Mouse (Mus musculus) frontal cortex, adult 2 months (tissue): ENCODE results near the gene Olfr1340. TPM values are rescaled to one million over a fixed set of nuclear protein-coding genes. Genes with fewer than 3 reads are reported as not detected.

Source experiments
- DNase-seq, 2 experiments: peaks; one replicate each; pipeline ENCODE4 v3.0.0; 2022; ENCODE audit warnings: low spot score in 1 of 2; ENCODE audit errors: extremely low spot score in 1 of 2
- polyA plus RNA-seq: library from polyadenylated mRNA; depleted of rRNA; stranded (reverse); fragments of >200 nt; gene quantifications from 2 replicates; pipeline ENCODE4 v1.2.3, GENCODE M21; 2012; rRNA removed

Gene Olfr1340
- 0.06 TPM in 1 of 2 replicates, not detected in the other for polyA plus RNA-seq

- no peak for DNase-seq
Measured at GRCm38 (mm10) chr4:118719838-118720237, at the start of gene Olfr1340. Olfr1340 (plus strand) TSS chr4:118720138.

- no peak for DNase-seq
Measured at GRCm38 (mm10) chr4:118687086-118687485, 32.9 kb upstream of the Olfr1340 start.

- no peak for DNase-seq
Measured at GRCm38 (mm10) chr4:118692412-118692973, 27.4 kb upstream of the Olfr1340 start, which contains the start of gene Olfr1342. Olfr1342 (minus strand) TSS chr4:118692756.

GRCm38 (mm10) chr4:118693812-118694211 is 26.1 kb upstream of the Olfr1340 start:
- no peak for DNase-seq

GRCm38 (mm10) chr4:118703223-118703622 is 16.7 kb upstream of the Olfr1340 start, which contains the start of gene Olfr1341:
Olfr1341 (plus strand) TSS chr4:118703523.
- DNase-seq, result no peak

- DNase-seq, result no peak
Measured at GRCm38 (mm10) chr4:118708086-118708485, 11.9 kb upstream of the Olfr1340 start.

- no peak for DNase-seq
Measured at GRCm38 (mm10) chr4:118711656-118712055, 8.3 kb upstream of the Olfr1340 start.

- peak; percentile 2 to 17 for DNase-seq
Measured at GRCm38 (mm10) chr4:118721742-118722483, 2.0 kb downstream of the Olfr1340 start.

GRCm38 (mm10) chr4:118731875-118732274 is 11.9 kb downstream of the Olfr1340 start, which contains the start of gene Olfr1339:
Olfr1339 (plus strand) TSS chr4:118732175.
- DNase-seq, result no peak

GRCm38 (mm10) chr4:118739574-118739973 is 19.6 kb downstream of the Olfr1340 start:
- no peak for DNase-seq

GRCm38 (mm10) chr4:118740988-118741698 is 21.2 kb downstream of the Olfr1340 start:
- DNase-seq, result no peak

- no peak for DNase-seq
Measured at GRCm38 (mm10) chr4:118741881-118742280, 21.9 kb downstream of the Olfr1340 start.

- no peak for DNase-seq
Measured at GRCm38 (mm10) chr4:118758637-118759036, 38.7 kb downstream of the Olfr1340 start, which contains the start of gene Olfr1338. Olfr1338 (minus strand) TSS chr4:118758737.

Other genes starting within 250 kb of the Olfr1340 start
- gene Tie1, start 230.1 kb upstream of the Olfr1340 start, polyA plus RNA-seq, result 11.8 and 13.3 TPM in 2 replicates
- gene 2610528J11Rik, start 193.1 kb upstream of the Olfr1340 start, polyA plus RNA-seq, result 0.10 and 0.36 TPM in 2 replicates
- 10.0 and 12.3 TPM in 2 replicates for gene Tmem125, start 176.1 kb upstream of the Olfr1340 start, polyA plus RNA-seq
- gene Cfap57, start 99.4 kb upstream of the Olfr1340 start, polyA plus RNA-seq, result 0.36 and 0.50 TPM in 2 replicates
- 49.0 and 54.8 TPM in 2 replicates for gene Ebna1bp2, start 99.3 kb upstream of the Olfr1340 start, polyA plus RNA-seq
- gene Olfr62, start 61.2 kb upstream of the Olfr1340 start, polyA plus RNA-seq, result not detected in 2 replicates
- not detected in 2 replicates for gene Olfr1342, start 27.4 kb upstream of the Olfr1340 start, polyA plus RNA-seq
- gene Olfr1341, start 16.6 kb upstream of the Olfr1340 start, polyA plus RNA-seq, result 0.02 TPM in 1 of 2 replicates, not detected in the other
- gene Olfr1339, start 12.0 kb downstream of the Olfr1340 start, polyA plus RNA-seq, result 0.10 TPM in 1 of 2 replicates, not detected in the other
- not detected in 2 replicates for gene Olfr1338, start 38.6 kb downstream of the Olfr1340 start, polyA plus RNA-seq
- not detected in 2 replicates for gene Olfr1337, start 62.4 kb downstream of the Olfr1340 start, polyA plus RNA-seq
- gene Olfr1335, start 89.8 kb downstream of the Olfr1340 start, polyA plus RNA-seq, result not detected in 2 replicates
- gene Olfr1333, start 116.1 kb downstream of the Olfr1340 start, polyA plus RNA-seq, result not detected in 2 replicates
- not detected in 2 replicates for gene Olfr1331, start 144.5 kb downstream of the Olfr1340 start, polyA plus RNA-seq
- gene Olfr1330, start 168.5 kb downstream of the Olfr1340 start, polyA plus RNA-seq, result not detected in 2 replicates
- not detected in 2 replicates for gene Olfr1329, start 197.3 kb downstream of the Olfr1340 start, polyA plus RNA-seq
- gene Olfr1328, start 218.5 kb downstream of the Olfr1340 start, polyA plus RNA-seq, result 0.02 and 0.10 TPM in 2 replicates
- 0.04 TPM in 2 replicates for gene Lao1, start 241.4 kb downstream of the Olfr1340 start, polyA plus RNA-seq